ENCODE assay signal across 15 mouse cellular contexts in the genomic region with DNA sequence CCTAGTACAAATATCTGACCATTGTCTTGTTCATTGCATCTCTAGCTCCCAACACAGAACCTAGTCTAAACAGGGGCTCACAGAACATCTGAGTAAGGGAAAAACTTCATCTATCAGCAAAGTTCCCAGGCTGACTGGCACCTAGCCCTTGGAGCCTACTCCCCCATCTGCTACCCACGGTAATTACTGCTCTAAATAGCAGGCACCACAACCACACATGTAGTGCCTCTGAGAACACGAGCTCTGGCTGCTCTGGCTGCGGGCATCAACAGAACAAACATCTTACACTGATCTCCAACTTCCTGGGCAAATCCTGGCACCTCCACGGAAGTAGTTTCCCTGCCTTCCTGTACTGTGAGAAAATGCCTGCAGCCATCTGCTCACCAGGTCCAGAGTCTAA. TPM values are rescaled to one million over a fixed set of nuclear protein-coding genes. Genes with fewer than 3 reads are reported as not detected.
DNase-seq lines count a peak whose midpoint lies in the region; ATAC-seq and TF ChIP-seq lines count a peak whose summit lies in the region.
"Had no signal": no experiment of that assay in that cellular context is flagged by ENCODE, and none has a peak within 500 bp of the region (broad histone marks: within the 10 kb centered on the region; RNA-seq: fewer than 3 reads in every experiment).

No protein-coding gene starts in this region.

- no peak overlapping the region for H3K4me2 ChIP-seq in hindbrain, embryonic 14.5 days (replicated peaks)
- no peak overlapping the region for H3K4me2 ChIP-seq in hindbrain, embryonic 12.5 days (replicated peaks)
- H3K4me2 ChIP-seq in forebrain, postnatal 0 days (ENCODE audit: low read depth): no peak overlapping the region
- no peak overlapping the region for H3K4me2 ChIP-seq in liver, postnatal 0 days (ENCODE audit: low read depth, low read length)
- H3K4me2 ChIP-seq: heart, embryonic 11.5 days; limb, embryonic 13.5 days; midbrain, embryonic 12.5 days had no signal

- no peak for ATAC-seq in hindbrain, embryonic 14.5 days (ENCODE audit: low FRiP score)
- ATAC-seq in hindbrain, embryonic 12.5 days (ENCODE audit: low FRiP score): no peak
- ATAC-seq in forebrain, postnatal 0 days: peak; percentile 88
- no peak for ATAC-seq in liver, postnatal 0 days
- ATAC-seq: intestine, embryonic 16.5 days had no signal

- no peak overlapping the region for H3K9ac ChIP-seq in hindbrain, embryonic 14.5 days
- H3K9ac ChIP-seq in hindbrain, embryonic 12.5 days: no peak overlapping the region
- no peak overlapping the region for H3K9ac ChIP-seq in forebrain, postnatal 0 days
- H3K9ac ChIP-seq in liver, postnatal 0 days (replicated peaks): no peak overlapping the region
- H3K9ac ChIP-seq: limb, embryonic 13.5 days; midbrain, embryonic 12.5 days had no signal

- WGBS in hindbrain, embryonic 14.5 days: 71% methylated on average over 4 of the region's 4 CpGs
- 79% methylated on average over 4 of the region's 4 CpGs for WGBS in hindbrain, embryonic 12.5 days
- 51% methylated on average over 4 of the region's 4 CpGs for WGBS in forebrain, postnatal 0 days
- 71% methylated on average over 4 of the region's 4 CpGs for WGBS in liver, postnatal 0 days (ENCODE audit: insufficient replicate concordance)

- no peaks in the 10 kb centered on the region for H3K9me3 ChIP-seq in hindbrain, embryonic 14.5 days (ENCODE audit: control insufficient read depth, low read length)
- H3K9me3 ChIP-seq in hindbrain, embryonic 12.5 days (replicated peaks): 0 out of 2 replicates have a peak, but pooled peaks cover 3% of the 10 kb centered on the region
- no peaks in the 10 kb centered on the region for H3K9me3 ChIP-seq in forebrain, postnatal 0 days (ENCODE audit: low read length)
- no peaks in the 10 kb centered on the region for H3K9me3 ChIP-seq in liver, postnatal 0 days (ENCODE audit: low read length)
- H3K9me3 ChIP-seq: limb, embryonic 13.5 days had no signal

- H3K27me3 ChIP-seq in hindbrain, embryonic 14.5 days (ENCODE audit: control insufficient read depth, insufficient read depth, low read length): no peaks in the 10 kb centered on the region
- no peaks in the 10 kb centered on the region for H3K27me3 ChIP-seq in hindbrain, embryonic 12.5 days
- H3K27me3 ChIP-seq in forebrain, postnatal 0 days (ENCODE audit: insufficient read depth, low read length): no peaks in the 10 kb centered on the region
- no peaks in the 10 kb centered on the region for H3K27me3 ChIP-seq in liver, postnatal 0 days (ENCODE audit: insufficient read depth, low read length)
- H3K27me3 ChIP-seq: limb, embryonic 13.5 days; midbrain, embryonic 12.5 days had no signal

- 0 out of 2 replicates have a peak, but pooled peaks cover 5% of the 10 kb centered on the region for H3K4me1 ChIP-seq in hindbrain, embryonic 14.5 days (replicated peaks; ENCODE audit: control insufficient read depth, insufficient read depth, low read length)
- H3K4me1 ChIP-seq in hindbrain, embryonic 12.5 days: no peaks in the 10 kb centered on the region
- no peaks in the 10 kb centered on the region for H3K4me1 ChIP-seq in forebrain, postnatal 0 days (ENCODE audit: insufficient read depth)
- H3K4me1 ChIP-seq in liver, postnatal 0 days (ENCODE audit: insufficient read depth): no peaks in the 10 kb centered on the region
- H3K4me1 ChIP-seq: limb, embryonic 13.5 days; midbrain, embryonic 12.5 days had no signal

- TF ChIP-seq EP300 in liver, postnatal 0 days (IDR thresholded peaks at IDR 0.05; ENCODE audit: low read depth): no peak

- H3K36me3 ChIP-seq in hindbrain, embryonic 14.5 days (replicated peaks; ENCODE audit: control insufficient read depth, insufficient read depth): no peaks in the 10 kb centered on the region
- no peaks in the 10 kb centered on the region for H3K36me3 ChIP-seq in hindbrain, embryonic 12.5 days
- H3K36me3 ChIP-seq in forebrain, postnatal 0 days (ENCODE audit: insufficient read depth): no peaks in the 10 kb centered on the region
- no peaks in the 10 kb centered on the region for H3K36me3 ChIP-seq in liver, postnatal 0 days (replicated peaks; ENCODE audit: insufficient read depth, low read length)
- H3K36me3 ChIP-seq: limb, embryonic 13.5 days; midbrain, embryonic 12.5 days had no signal

- no peak overlapping the region for H3K4me3 ChIP-seq in hindbrain, embryonic 14.5 days (replicated peaks; ENCODE audit: low read length)
- no peak overlapping the region for H3K4me3 ChIP-seq in hindbrain, embryonic 12.5 days
- no peak overlapping the region for H3K4me3 ChIP-seq in forebrain, postnatal 0 days (ENCODE audit: low read depth, low read length)
- H3K4me3 ChIP-seq in liver, postnatal 0 days (ENCODE audit: low read depth, low read length): no peak overlapping the region
- H3K4me3 ChIP-seq: limb, embryonic 13.5 days; midbrain, embryonic 12.5 days had no signal

- DNase-seq in hindbrain, embryonic 14.5 days (ENCODE audit: low spot score): peak; percentile 24
- DNase-seq in forebrain, postnatal 0 days: peak; percentile 71
- DNase-seq in layer of hippocampus, postnatal 14 days (ENCODE audit: low spot score in 2 of 2): peak; percentile 55 to 85
- DNase-seq in right cerebral cortex, postnatal 4 days: peak; percentile 34
- no peak for DNase-seq in liver, postnatal 0 days
- DNase-seq in kidney, adult 8-10 months: no peak
- DNase-seq: cerebellum, adult 11-12 months; gastrocnemius, postnatal 14 days; kidney, postnatal 14 days; lung, postnatal 4 days had no signal

- no peak overlapping the region for H3K27ac ChIP-seq in hindbrain, embryonic 14.5 days
- no peak overlapping the region for H3K27ac ChIP-seq in hindbrain, embryonic 12.5 days
- H3K27ac ChIP-seq in forebrain, postnatal 0 days (ENCODE audit: low read depth, low read length): no peak overlapping the region
- H3K27ac ChIP-seq in liver, postnatal 0 days (ENCODE audit: low read depth): no peak overlapping the region
- H3K27ac ChIP-seq: limb, embryonic 13.5 days; midbrain, embryonic 12.5 days had no signal

- TF ChIP-seq CTCF in forebrain, postnatal 0 days (IDR thresholded peaks at IDR 0.05; ENCODE audit: low read depth): no peak
- TF ChIP-seq CTCF in liver, postnatal 0 days (IDR thresholded peaks at IDR 0.05; ENCODE audit: low read depth): no peak

RNA-seq across cellular contexts. Expression of a gene that starts 28.2 kb away (rescaled TPM):
- polyA plus RNA-seq in hindbrain, embryonic 14.5 days (2014; fragmentation: Nextera tagmentation; extraction: Ambion mirVana): 48.4 and 52.2 TPM in 2 replicates
- 64.8 and 68.1 TPM in 2 replicates for polyA plus RNA-seq in hindbrain, embryonic 12.5 days (2016; fragmentation: Nextera tagmentation; extraction: Ambion mirVana)
- total RNA-seq in forebrain, postnatal 0 days (2014; rRNA removed): 112 and 119 TPM in 2 replicates
- 54.9 and 65.4 TPM in 2 replicates for polyA plus RNA-seq in forebrain, postnatal 0 days (2015; fragmentation: Nextera tagmentation; extraction: Ambion mirVana)
- total RNA-seq in layer of hippocampus, postnatal 14 days (2021): 100 to 1,000 TPM; 113 to 114 TPM
- polyA plus RNA-seq in liver, postnatal 0 days (2015; fragmentation: Nextera tagmentation; extraction: Ambion mirVana): 6.9 and 9.1 TPM in 2 replicates

Comparison
In these comparisons a context has a peak if more than half of its experiments do, and no peak if none do; other contexts are left out.
1. DNase-seq: peak in hindbrain, embryonic 14.5 days (single experiment), forebrain, postnatal 0 days (single experiment), layer of hippocampus, postnatal 14 days (2 of 2) and right cerebral cortex, postnatal 4 days (single experiment); none in liver, postnatal 0 days (single experiment) and kidney, adult 8-10 months (0 of 2).